Mouse (Mus musculus) limb, embryonic 12.5 days (tissue): ENCODE data around the gene Il20ra. TPM values are rescaled to one million over a fixed set of nuclear protein-coding genes. Genes with fewer than 3 reads are reported as not detected.
A peak's percentile ranks its signal among the peaks of the same experiment; 100 is the strongest.
"Not testable (repeated sequence)": the region's sequence is repeated elsewhere in the genome, so short reads cannot be mapped to it uniquely, and the experiment has no call there.

Experiments used
- ATAC-seq: fragments of 200-750 bp; cut with Nextera tagmentation; 2 replicates; pipeline ENCODE4 v1.8.0; 2017; ENCODE audit warnings: low read depth, moderate TSS enrichment; ENCODE audit not compliant: insufficient number of reproducible peaks, insufficient read depth, low FRiP score, low TSS enrichment
- H3K27ac ChIP-seq: fragments of 300-500 bp; sonication (generic); 2 replicates; pipeline ENCODE4 v1.5.1; 2016; ENCODE audit warnings: mild to moderate bottlenecking, moderate library complexity
- H3K27me3 ChIP-seq: fragments of 300-500 bp; sonication (generic); 2 replicates; pipeline ENCODE4 v1.6.1; 2016; ENCODE audit warnings: mild to moderate bottlenecking, moderate library complexity
- H3K36me3 ChIP-seq: fragments of 300-500 bp; sonication (generic); 2 replicates; pipeline ENCODE4 v1.6.1; 2016; ENCODE audit warnings: mild to moderate bottlenecking, moderate library complexity
- H3K4me1 ChIP-seq: fragments of 300-500 bp; sonication (generic); replicated peaks from 2 replicates; pipeline ENCODE4 v1.6.1; 2016
- H3K4me2 ChIP-seq: fragments of 300-500 bp; sonication (generic); 2 replicates; pipeline ENCODE4 v1.6.1; 2016; ENCODE audit warnings: mild to moderate bottlenecking, moderate library complexity
- H3K4me3 ChIP-seq: fragments of 300-500 bp; sonication (generic); replicated peaks from 2 replicates; pipeline ENCODE4 v1.5.1; 2016; ENCODE audit warnings: mild to moderate bottlenecking
- H3K9ac ChIP-seq: fragments of 300-500 bp; sonication (generic); replicated peaks from 2 replicates; pipeline ENCODE4 v1.6.1; 2016; ENCODE audit warnings: mild to moderate bottlenecking, moderate library complexity
- H3K9me3 ChIP-seq: fragments of 300-500 bp; sonication (generic); 2 replicates; pipeline ENCODE4 v1.6.1; 2016; ENCODE audit warnings: mild to moderate bottlenecking, moderate library complexity
- WGBS: fragments of 180-500 bp; shearing (Covaris S2); methylation state at CpG from one replicate; pipeline ENCODE4 v1.1.7; 2016; 5-methylcytosine and 5-hydroxymethylcytosine counted together
- polyA plus RNA-seq: library from polyadenylated mRNA; unstranded; fragments of >200 nt; fragmentation: Nextera tagmentation; extraction: Ambion mirVana; gene quantifications from 2 replicates; pipeline ENCODE4 v1.2.1, GENCODE M21; 2016

Gene Il20ra
- polyA plus RNA-seq, 1 experiment from 2014 or later: 0.10 TPM

DNA sequence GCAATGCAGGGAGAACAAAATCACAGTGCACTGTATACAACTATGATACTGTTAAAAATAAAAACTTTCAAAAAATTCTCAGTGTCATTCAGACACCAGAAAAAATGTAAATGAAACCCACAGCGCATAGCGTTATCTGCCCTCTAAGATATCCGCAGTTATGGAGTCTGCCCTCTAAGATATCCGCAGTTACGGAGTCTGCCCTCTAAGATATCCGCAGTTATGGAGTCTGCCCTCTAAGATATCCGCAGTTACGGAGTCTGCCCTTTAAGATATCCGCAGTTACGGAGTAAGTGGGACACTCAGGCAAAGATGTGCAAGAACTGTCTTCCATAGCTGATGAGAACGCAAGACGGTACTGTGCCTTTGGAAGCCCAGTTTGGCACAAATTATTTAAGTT lies 4.6 kb upstream of the Il20ra start:
- no peaks in the 10 kb centered on the region for H3K9me3 ChIP-seq
- peaks cover 21% of the 10 kb centered on the region for H3K27me3 ChIP-seq
- no peaks in the 10 kb centered on the region for H3K36me3 ChIP-seq
- WGBS: 61% methylated on average over 12 of the region's 12 CpGs
- no peak overlapping the region for H3K4me2 ChIP-seq
- no peak overlapping the region for H3K9ac ChIP-seq
- no peaks in the 10 kb centered on the region for H3K4me1 ChIP-seq
- H3K4me3 ChIP-seq: no peak overlapping the region
- H3K27ac ChIP-seq: no peak overlapping the region
- no peak for ATAC-seq

DNA sequence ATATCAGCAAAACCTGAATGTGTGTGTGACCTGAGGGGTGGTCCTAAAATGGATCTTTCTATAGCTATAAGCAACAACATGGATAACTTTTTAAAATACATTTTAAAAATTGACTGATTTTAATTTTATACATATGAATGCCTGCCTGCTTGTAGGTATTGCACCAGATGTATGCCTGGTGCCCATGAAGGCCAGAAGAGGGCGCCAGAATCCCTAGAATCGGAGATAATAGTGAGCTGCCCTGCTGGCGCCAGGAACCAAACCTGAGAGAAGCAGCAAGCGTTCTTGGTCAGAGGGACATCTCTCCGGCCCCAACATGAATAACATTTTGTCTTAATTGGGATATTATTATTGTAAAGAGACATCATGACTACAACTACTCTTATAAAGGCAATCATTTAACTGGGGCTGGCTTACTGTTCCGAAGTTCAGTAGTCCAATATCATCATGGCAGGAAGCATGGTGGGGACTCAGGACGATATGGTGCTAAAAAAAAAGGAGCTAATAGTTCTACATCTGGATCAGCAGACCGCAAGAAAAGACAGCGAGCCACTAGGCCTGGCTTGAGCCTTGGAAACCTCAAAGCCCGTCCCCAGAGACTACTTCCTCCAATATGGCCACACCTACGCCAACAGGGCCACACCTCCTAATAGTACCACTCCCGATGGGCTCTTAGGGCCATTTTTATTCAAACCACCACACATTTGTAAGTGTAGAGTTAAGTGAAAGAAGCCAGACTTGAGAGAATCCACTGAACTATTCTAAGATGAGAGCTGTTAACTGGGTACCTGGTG lies 3.9 kb upstream of the Il20ra start:
- H3K9ac ChIP-seq: no peak overlapping the region
- 58% methylated on average over 12 of the region's 12 CpGs for WGBS
- H3K27ac ChIP-seq: no peak overlapping the region
- H3K36me3 ChIP-seq: no peaks in the 10 kb centered on the region
- peaks cover 24% of the 10 kb centered on the region for H3K27me3 ChIP-seq
- H3K9me3 ChIP-seq: no peaks in the 10 kb centered on the region
- no peak for ATAC-seq
- H3K4me3 ChIP-seq: no peak overlapping the region
- no peak overlapping the region for H3K4me2 ChIP-seq
- H3K4me1 ChIP-seq: no peaks in the 10 kb centered on the region

DNA sequence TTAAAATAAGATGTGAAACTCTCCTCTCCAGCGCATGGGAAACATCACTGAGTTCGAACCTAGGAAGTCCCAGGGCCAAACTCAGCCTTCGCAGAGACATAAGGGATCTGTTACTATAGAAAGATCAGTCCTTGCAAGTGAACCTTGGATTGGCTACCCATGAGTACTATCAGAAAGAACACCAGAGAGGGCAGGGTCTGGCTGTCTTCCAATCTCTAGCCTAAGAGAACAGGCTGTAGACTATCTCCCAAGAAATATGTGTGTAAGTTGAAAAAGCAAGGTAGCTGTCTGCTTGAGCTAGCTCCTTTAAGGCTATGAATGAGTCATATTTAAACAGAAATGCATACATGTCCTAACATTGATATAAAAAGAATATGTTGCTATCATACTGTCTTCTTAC lies 1.4 kb upstream of the Il20ra start:
- no peaks in the 10 kb centered on the region for H3K9me3 ChIP-seq
- no peak overlapping the region for H3K9ac ChIP-seq
- peaks cover 32% of the 10 kb centered on the region for H3K27me3 ChIP-seq
- H3K4me3 ChIP-seq: no peak overlapping the region
- no peak for ATAC-seq
- H3K4me1 ChIP-seq: no peaks in the 10 kb centered on the region
- no peak overlapping the region for H3K4me2 ChIP-seq
- H3K27ac ChIP-seq: no peak overlapping the region
- no peaks in the 10 kb centered on the region for H3K36me3 ChIP-seq
- 85% methylated on average over 3 of the region's 3 CpGs for WGBS

GRCm38 (mm10) chr10:19711551-19712171 lies 709 bp upstream of the Il20ra start:
- Histone ChIP-seq H3K9me3 (no peaks in the 10 kb centered on the region), H3K9ac (no peak overlapping the region), H3K4me2 (peak overlapping the region; percentile 89; the same call in 1 of the 2 replicates), H3K4me3 (no peak overlapping the region), H3K27ac (no peak overlapping the region), H3K36me3 (no peaks in the 10 kb centered on the region), H3K27me3 (peaks cover 32% of the 10 kb centered on the region), H3K4me1 (peaks cover 3% of the 10 kb centered on the region)
- ATAC-seq: no peak
- WGBS: 53% methylated on average over 7 of the region's 7 CpGs

GRCm38 (mm10) chr10:19718627-19719026 lies 6.3 kb downstream of the Il20ra start:
- 78% methylated on average over 3 of the region's 3 CpGs for WGBS

DNA sequence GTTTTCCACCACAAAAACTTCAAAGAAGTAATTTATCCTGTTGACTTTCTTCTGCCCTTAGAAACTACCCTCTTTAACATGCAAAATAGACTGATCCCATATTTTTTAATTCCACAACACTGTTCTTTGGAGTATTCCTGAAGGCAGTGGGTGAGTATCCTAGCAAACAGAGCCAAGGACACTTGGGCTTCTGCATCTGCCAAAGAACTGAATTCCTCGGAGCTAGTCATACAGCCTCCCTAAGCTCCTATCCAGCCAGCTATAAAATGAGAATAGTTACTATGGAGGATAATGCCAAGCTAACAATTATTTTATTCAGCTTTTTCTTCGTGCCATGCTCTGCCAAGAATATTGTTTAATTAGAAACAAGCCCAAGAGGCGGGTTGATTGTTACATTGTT lies 9.9 kb downstream of the Il20ra start:
- 74% methylated on average over 3 of the region's 3 CpGs for WGBS

More at GRCm38 (mm10) chr10:19718627-19719026, 6.3 kb downstream of the Il20ra start:
- Histone ChIP-seq H3K4me1 (peaks cover 4% of the 10 kb centered on the region), H3K36me3 (no peaks in the 10 kb centered on the region), H3K27me3 (peaks cover 7% of the 10 kb centered on the region; the same call in 1 of the 2 replicates), H3K4me3 (no peak overlapping the region), H3K9ac (no peak overlapping the region), H3K4me2 (no peak overlapping the region), H3K27ac (no peak overlapping the region), H3K9me3 (no peaks in the 10 kb centered on the region)
- ATAC-seq: no peak

GRCm38 (mm10) chr10:19724158-19724832 lies 11.9 kb downstream of the Il20ra start:
- no peaks in the 10 kb centered on the region for H3K36me3 ChIP-seq
- ATAC-seq: no peak
- H3K4me2 ChIP-seq: no peak overlapping the region
- WGBS: 88% methylated on average over 11 of the region's 11 CpGs
- no peaks in the 10 kb centered on the region for H3K4me1 ChIP-seq
- no peaks in the 10 kb centered on the region for H3K27me3 ChIP-seq
- H3K9ac ChIP-seq: no peak overlapping the region
- H3K27ac ChIP-seq: no peak overlapping the region
- no peaks in the 10 kb centered on the region for H3K9me3 ChIP-seq
- no peak overlapping the region for H3K4me3 ChIP-seq

More for the DNA sequence above, 9.9 kb downstream of the Il20ra start:
- no peak overlapping the region for H3K4me2 ChIP-seq
- no peaks in the 10 kb centered on the region for H3K27me3 ChIP-seq
- no peaks in the 10 kb centered on the region for H3K36me3 ChIP-seq
- H3K4me3 ChIP-seq: no peak overlapping the region
- no peaks in the 10 kb centered on the region for H3K9me3 ChIP-seq
- no peaks in the 10 kb centered on the region for H3K4me1 ChIP-seq
- no peak for ATAC-seq
- no peak overlapping the region for H3K27ac ChIP-seq
- H3K9ac ChIP-seq: no peak overlapping the region

DNA sequence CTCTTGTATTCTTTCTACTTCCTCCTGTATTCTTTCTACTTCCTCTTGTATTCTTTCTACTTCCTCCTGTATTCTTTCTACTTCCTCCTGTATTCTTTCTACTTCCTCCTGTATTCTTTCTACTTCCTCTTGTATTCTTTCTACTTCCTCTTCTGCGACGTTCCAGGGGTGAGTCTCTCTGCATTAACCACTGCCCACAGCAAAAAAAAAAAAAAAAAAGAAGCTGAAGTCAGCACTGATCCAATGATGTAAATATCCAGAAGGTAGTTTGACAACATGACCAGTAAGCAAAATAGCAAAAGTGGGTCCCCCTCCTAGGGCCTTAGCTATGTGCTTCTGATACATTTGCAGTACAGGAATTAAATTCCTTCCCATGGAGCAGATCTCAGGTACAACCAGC lies 26.1 kb downstream of the Il20ra start:
- not testable (repeated sequence) for ATAC-seq, H3K4me1 ChIP-seq, H3K36me3 ChIP-seq, H3K27me3 ChIP-seq, H3K9ac ChIP-seq, H3K9me3 ChIP-seq, H3K4me3 ChIP-seq, H3K27ac ChIP-seq, H3K4me2 ChIP-seq
- 83% methylated on average over 2 of the region's 2 CpGs for WGBS

DNA sequence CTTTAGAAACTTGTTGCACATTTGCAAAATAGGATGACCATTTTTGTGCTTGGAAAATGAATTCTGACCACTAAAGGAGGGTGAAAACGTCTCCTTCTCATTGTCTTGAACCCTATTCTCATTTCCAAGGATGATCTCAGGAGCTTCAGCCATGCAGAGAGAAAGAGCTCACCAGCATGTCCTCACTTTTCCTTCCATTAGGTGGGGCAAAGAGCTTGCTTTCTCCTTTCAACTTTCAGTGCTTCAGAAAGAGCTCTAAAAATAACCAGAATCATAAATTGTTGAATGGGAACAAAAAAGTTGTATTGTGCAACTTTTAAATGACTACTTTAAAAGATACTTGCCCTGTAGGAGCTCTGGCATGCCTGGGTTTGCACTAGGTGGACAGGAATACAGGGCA lies 33.3 kb downstream of the Il20ra start:
- no peak overlapping the region for H3K9ac ChIP-seq
- H3K4me1 ChIP-seq: no peaks in the 10 kb centered on the region
- no peak overlapping the region for H3K27ac ChIP-seq
- H3K27me3 ChIP-seq: no peaks in the 10 kb centered on the region
- no peaks in the 10 kb centered on the region for H3K9me3 ChIP-seq
- H3K36me3 ChIP-seq: no peaks in the 10 kb centered on the region
- no peak overlapping the region for H3K4me2 ChIP-seq
- H3K4me3 ChIP-seq: no peak overlapping the region
- WGBS: 31% methylated on average over 1 of the region's 1 CpGs
- ATAC-seq: no peak

DNA sequence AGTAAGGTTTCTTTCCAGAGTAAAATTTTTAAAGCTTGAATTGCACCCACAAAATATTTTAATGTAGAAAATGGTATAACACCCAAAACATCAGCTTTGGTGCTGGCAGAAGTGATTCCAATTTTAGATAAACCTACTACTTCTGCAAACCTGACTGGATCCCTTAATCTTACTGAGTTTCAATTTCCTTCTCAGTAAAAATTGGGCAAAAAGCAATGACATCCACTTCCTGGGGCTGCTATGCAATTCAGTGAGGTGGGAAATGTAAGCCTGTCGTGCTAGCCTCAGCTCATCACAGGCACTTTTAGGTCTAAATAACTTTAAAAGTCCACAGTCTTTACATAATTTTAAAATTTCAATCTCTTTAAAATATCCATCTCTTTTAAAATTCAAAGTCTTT lies 33.8 kb downstream of the Il20ra start:
- no peak overlapping the region for H3K27ac ChIP-seq
- H3K9ac ChIP-seq: no peak overlapping the region
- H3K4me2 ChIP-seq: no peak overlapping the region
- H3K4me3 ChIP-seq: no peak overlapping the region
- no peak for ATAC-seq
- H3K9me3 ChIP-seq: no peaks in the 10 kb centered on the region
- H3K36me3 ChIP-seq: no peaks in the 10 kb centered on the region
- H3K27me3 ChIP-seq: no peaks in the 10 kb centered on the region
- no peaks in the 10 kb centered on the region for H3K4me1 ChIP-seq
- WGBS: 70% methylated on average over 1 of the region's 1 CpGs

GRCm38 (mm10) chr10:19747661-19748060 lies 35.3 kb downstream of the Il20ra start:
- H3K4me3 ChIP-seq: no peak overlapping the region
- no peak overlapping the region for H3K9ac ChIP-seq
- no peak for ATAC-seq
- H3K9me3 ChIP-seq: no peaks in the 10 kb centered on the region
- WGBS: 83% methylated on average over 4 of the region's 4 CpGs
- no peaks in the 10 kb centered on the region for H3K27me3 ChIP-seq
- H3K4me1 ChIP-seq: no peaks in the 10 kb centered on the region
- H3K36me3 ChIP-seq: no peaks in the 10 kb centered on the region
- no peak overlapping the region for H3K4me2 ChIP-seq
- H3K27ac ChIP-seq: no peak overlapping the region
